Mouse (Mus musculus) adrenal gland (tissue): ENCODE results near the gene Gigyf1.

ENCODE experiments used
- intact Hi-C: fragments of 180-260 bp; cut with DNase I; formaldehyde crosslinking; loops from one replicate; pipeline ENCODE4 v1.15.1; 2025
- long read RNA-seq, 2 experiments: library from polyadenylated mRNA; unstranded; transcript quantifications; one replicate each; pipeline ENCODE4 v2.0.0; 2020; ENCODE audit warnings: borderline replicate concordance in 1 of 2; ENCODE audit not compliant: insufficient replicate concordance in 1 of 2

Gene Gigyf1
- long read RNA-seq, experiment 1, partial matches to known transcripts: 4 of 11 reads
- long read RNA-seq, experiment 1, other reads (novel, unspliced or antisense): 7 of 11 reads
- long read RNA-seq, experiment 2, partial matches to known transcripts: 6 of 10 reads
- long read RNA-seq, experiment 2, other reads (novel, unspliced or antisense): 4 of 10 reads

DNA sequence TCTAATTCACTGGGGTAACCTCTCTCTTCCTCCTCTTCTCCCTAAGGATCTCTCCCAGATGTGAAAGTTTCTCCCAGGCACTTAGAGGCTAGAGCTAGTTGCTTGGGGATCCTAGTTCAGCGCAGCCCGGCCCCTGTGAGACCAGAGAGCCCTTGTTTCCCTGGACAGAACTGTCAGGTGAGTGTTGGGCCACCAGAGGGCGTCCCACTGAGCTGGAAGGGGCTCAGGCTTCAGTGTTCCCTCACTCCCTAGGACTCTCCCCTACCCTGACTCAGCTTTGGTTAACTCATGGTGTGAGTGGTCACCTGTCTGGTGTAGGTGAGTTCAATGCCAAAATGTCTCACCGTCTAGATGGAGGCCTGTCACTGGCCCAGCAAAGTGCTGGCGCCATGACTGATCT lies at the start of gene Gigyf1:
Gigyf1 (plus strand) TSS at position 113 of the 400 bp plus-strand sequence.
- intact Hi-C loops: loop anchor here (5.0 kb wide), 1 partner anchor 59 kb away; no protein-coding TSS in a partner anchor

DNA sequence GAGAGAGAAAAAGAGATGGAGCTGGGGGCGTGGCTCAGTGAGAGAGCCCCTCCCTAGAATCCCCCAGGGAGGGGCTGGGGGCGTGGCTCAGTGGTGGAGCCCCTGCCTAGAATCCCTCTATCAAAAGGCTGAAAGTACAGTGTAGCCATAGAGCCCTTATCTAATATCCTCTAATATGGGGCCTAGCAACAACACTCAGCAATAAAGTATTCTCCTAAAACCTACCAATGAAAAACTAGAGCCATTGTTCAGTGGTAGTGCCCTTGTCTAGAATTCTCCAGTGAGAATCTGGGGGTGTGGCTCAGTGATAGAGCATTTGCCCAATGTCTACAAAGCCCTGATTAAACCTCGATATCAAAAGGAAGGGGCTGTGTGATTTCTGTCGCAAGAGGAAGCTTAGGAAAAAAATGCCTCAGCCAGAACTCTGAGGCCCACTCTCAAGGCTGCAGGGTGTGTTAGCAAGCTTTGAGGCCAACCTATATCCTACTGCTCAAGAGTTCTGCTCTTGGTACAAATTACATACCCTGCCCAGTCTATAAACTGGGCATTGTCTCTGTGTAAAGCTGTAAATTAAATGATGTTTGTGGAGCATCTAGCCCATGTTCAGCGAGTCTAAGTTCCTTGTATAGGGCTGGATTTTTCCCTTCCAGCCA lies 46.0 kb upstream of the Gigyf1 start:
- intact Hi-C loops: no loop called here

- intact Hi-C loops: no loop called here
These were observed 44.0 kb upstream of the Gigyf1 start for GRCm38 (mm10) chr5:137474351-137474750.

DNA sequence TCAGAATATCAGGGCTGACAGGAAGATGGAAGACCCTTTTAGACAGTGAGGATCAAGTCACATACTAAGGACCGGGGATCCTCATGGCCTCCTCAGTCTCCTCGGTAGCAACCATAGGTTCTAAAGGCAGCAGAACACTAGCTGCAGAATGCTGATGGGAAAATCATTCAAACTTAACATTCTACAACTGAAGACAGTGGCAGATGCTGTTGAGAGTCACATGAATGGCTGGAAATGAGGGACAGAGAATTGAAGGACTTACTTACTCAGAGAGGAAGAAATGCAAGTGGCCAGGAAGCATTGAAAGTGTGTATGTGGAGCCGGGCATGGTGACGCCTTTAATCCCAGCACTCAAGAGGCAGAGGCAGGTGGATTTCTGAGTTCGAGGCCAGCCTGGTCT lies 41.4 kb upstream of the Gigyf1 start, which contains the start of gene Zan:
Zan (minus strand) TSS at position 101 of the 400 bp plus-strand sequence.
- intact Hi-C loops: no loop called here

- intact Hi-C loops: no loop called here
These were observed 37.2 kb upstream of the Gigyf1 start for GRCm38 (mm10) chr5:137481138-137481537.

- intact Hi-C loops: no loop called here
These were observed 36.5 kb upstream of the Gigyf1 start for GRCm38 (mm10) chr5:137481897-137482296.

GRCm38 (mm10) chr5:137485071-137485850 lies 33.1 kb upstream of the Gigyf1 start:
- intact Hi-C loops: no loop called here

- intact Hi-C loops: no loop called here
These were observed 32.5 kb upstream of the Gigyf1 start for GRCm38 (mm10) chr5:137485851-137486155.

DNA sequence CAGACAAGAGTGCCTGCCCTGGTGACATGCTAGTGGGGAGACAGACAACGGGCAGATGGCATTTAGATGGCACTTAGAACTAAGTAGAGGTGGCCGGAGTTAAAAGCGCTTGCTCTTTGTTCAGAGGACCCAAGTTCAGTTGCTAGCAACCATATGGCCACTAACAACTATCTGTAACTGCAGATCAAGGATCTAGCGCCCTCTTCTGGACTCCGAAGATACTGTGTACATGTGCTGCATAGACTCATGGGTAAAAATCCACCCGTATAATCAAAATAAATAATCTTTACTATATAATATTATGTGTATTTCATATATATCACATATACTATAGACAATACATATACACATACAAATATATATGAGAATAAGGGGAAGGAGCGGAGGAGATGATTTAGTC lies 30.7 kb upstream of the Gigyf1 start:
- intact Hi-C loops: no loop called here

GRCm38 (mm10) chr5:137491559-137491958 lies 26.8 kb upstream of the Gigyf1 start:
- intact Hi-C loops: no loop called here

DNA sequence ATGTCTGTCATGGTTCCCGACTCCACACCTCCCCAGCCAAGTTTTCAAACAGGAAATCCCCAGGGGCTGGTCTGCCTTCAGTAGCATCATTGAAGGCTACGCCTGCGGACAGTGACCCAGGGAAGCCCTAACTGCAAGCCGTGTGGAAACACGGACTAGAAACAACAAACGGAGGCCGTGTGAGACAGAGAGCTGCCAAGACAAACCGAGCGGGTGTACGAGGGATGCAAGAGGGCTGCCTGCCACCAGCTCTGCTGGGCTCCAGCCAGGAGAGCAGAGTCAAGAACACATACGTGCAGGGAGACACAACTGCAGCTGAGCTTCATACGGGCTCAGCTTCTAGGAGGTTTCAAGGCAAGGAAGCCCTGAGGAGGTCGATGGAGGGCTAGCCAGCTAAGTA lies 24.5 kb upstream of the Gigyf1 start:
- intact Hi-C loops: no loop called here

DNA sequence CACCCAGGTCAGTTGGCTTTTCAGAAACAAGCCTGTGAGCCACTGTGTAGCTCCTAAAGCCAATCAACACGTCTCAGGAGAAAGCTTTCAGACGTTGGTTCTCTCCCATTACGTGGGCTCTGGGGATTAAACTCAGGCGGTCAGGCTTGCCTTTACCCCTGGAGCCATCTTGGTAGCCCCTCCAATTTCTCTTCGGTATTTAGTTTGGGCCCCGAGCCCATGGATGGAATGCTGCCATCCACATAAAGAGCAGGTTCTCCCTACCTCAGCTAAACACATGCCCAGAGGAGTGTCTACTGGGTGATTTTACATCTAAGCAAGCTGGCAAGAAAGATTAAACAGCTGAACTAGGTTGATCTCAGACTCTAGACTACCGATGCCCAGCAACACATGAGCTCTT lies 18.2 kb upstream of the Gigyf1 start:
- intact Hi-C loops: loop anchor here (10.0 kb wide), 1 partner anchor 165 kb away; the partner anchor contains the start of gene Slc12a9

GRCm38 (mm10) chr5:137501709-137502666 lies 16.4 kb upstream of the Gigyf1 start, which contains the start of gene Pop7:
Pop7 (minus strand) TSS chr5:137502518.
- intact Hi-C loops: loop anchor here (10.0 kb wide), 1 partner anchor 167 kb away; the partner anchor contains the start of gene Slc12a9

DNA sequence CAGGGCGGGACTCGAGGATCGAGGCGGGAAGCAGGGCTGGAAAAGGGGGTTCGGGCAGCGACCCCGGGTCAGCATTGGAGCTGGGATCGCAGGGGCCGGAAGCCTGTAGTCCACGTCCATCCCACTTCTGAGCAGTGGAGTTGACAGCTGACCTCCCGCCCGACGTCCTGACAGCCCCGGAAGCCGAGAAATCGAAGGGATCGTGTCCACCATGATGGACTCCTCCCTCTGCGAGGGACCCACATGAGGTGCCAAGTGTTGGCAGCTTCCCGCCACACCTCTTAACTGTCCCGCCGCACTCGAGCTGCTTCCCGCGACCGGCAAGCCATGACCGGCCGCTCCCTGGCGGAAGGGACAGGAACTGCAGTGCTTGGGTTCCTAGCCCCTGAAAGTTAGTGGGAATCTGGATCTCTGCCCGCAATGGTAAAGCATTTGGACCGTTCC lies 15.7 kb upstream of the Gigyf1 start:
- intact Hi-C loops: loop anchor here (10.0 kb wide), 1 partner anchor 168 kb away; the partner anchor contains the start of gene Slc12a9

GRCm38 (mm10) chr5:137504041-137504440 lies 14.3 kb upstream of the Gigyf1 start:
- intact Hi-C loops: loop anchor here (10.0 kb wide), 1 partner anchor 169 kb away; the partner anchor contains the start of gene Slc12a9

DNA sequence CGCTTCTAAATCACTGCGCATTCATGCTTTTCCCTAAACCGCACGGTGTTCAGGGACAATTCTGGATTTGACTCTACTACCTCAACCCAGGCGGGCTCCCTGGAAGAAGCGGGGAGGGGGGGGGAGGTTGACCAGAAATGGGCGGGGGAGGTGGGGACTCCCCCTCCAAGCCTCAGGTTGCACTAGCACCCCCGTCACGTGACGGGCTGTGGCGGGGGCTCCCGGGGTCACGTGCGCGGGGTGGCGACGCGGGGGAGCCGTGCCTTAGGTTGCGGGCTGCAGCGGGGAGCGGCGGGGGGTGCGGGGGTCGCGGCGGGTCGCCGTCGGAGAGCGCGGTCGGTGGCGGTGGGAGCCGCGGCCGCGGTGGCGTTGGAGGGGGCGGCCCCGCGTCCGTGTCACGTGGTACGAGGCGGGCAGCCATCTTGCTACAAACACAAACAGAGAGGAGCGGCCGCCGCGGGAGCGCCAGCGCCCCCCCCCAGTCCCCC lies 8.3 kb upstream of the Gigyf1 start:
- intact Hi-C loops: no loop called here

DNA sequence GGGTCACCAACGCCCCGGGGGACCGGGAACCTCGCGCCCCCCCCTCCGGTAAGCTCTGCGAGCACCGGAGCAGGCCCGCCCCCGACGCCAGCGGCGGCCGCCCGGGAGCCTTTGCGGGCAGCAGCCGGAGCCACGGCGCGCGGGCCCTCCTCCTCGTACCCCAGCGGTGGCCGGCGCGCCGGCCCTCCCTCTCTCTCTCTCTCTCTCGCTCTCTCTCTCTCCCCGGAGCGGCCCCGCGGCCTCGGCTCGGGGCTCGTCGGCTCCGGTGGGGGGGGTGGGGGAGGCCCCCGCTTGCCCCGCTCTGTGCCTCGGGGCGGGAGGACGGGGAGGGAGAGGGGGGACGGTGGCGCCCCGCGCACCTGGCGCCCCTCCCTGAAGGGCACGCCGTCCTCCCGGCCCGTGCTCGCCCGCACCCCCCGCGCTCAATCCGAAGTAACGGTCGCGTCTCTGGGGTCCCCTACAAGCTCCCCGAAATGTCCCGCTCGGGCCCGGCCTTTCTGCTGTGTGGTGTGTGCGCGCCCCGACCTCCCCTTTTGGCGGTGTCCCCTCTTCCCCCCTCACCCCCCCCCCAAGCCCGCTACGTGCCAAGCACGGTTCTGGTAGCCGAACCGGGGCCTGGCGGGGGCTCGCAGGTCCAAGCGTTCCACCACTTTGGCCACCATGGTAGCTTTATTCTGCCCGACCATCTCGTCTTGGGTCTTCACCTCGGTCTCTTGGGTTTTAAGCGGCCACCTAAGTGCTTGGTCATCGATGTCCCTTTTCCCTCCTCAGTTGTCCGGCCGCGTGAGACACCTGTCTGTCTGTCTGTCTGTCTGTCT lies 7.6 kb upstream of the Gigyf1 start:
- intact Hi-C loops: no loop called here

GRCm38 (mm10) chr5:137511706-137512105 lies 6.6 kb upstream of the Gigyf1 start:
- intact Hi-C loops: no loop called here
